Mouse (Mus musculus) gastrocnemius, postnatal 10 days (tissue): Measurements from ENCODE around the gene Zp1. TPM values are rescaled to one million over a fixed set of nuclear protein-coding genes. Genes with fewer than 3 reads are reported as not detected.

Experiments
- DNase-seq: peaks from one replicate; pipeline ENCODE4 v3.0.0; 2021; ENCODE audit warnings: mixed read lengths
- long read RNA-seq, 2 experiments: library from polyadenylated mRNA; stranded (forward); transcript quantifications; one replicate each; pipeline ENCODE4 v2.0.0; 2021
- total RNA-seq, 2 experiments: library from RNA; stranded (reverse); gene quantifications; 2 replicates each; pipeline ENCODE4 v1.2.3; 2021

Gene Zp1
- total RNA-seq: under 1 TPM in 1 of 2 experiments, not detected in 1; 0.23 TPM
- long read RNA-seq, experiment 1: 0 reads
- long read RNA-seq, experiment 2: 0 reads

- DNase-seq: no peak
Observed at GRCm38 (mm10) chr19:10920532-10920931, at the start of gene Zp1. Zp1 (minus strand) TSS chr19:10920632.

GRCm38 (mm10) chr19:10968578-10968977 lies 48.1 kb upstream of the Zp1 start:
- no peak for DNase-seq

- no peak for DNase-seq
Observed at GRCm38 (mm10) chr19:10965721-10966120, 45.3 kb upstream of the Zp1 start.

- DNase-seq: no peak
Observed at GRCm38 (mm10) chr19:10959978-10960346, 39.5 kb upstream of the Zp1 start.

DNA sequence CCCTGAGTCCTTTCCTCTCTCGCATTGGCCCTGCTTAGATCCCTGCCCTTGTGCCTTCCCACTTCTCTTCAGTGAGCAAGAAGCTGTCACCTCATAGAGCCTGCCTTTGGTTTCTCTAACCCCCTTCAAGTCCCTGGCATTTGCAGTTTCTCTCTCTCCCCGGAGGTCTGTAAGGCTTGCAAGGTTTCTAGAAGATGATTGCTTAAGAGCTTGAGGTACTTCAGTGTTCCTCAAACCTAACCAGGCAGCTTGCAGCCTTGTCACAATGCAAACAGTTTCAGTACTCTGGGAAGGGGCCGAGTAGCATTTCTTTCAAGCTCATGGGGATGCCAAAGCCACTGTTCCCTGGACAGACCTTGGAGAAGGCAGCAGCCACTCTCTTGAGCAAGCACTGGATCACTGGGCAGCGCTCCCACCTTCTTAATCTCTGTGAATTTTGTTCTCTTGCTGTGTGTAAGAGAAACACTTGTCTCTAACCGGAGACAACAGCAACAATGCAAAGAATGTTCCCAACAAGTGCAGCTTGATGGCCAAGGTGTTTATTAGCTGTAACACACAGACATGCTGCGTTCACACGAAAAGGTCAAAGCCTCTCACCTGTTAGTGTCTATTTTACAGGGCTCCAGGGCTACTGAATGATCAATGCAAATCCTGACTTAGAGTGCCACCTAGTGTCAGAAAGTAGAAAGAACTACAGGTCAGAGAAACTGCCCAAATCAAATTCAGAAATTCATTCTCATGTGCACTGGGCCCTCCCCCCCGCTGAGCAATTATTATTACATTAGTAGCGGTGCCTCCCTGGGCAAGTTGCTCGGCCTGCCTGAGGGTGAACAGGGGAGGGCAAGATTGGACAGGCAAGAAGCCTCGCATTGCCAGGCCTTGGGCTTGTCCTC lies 38.9 kb upstream of the Zp1 start:
- DNase-seq: peak; percentile 30

DNA sequence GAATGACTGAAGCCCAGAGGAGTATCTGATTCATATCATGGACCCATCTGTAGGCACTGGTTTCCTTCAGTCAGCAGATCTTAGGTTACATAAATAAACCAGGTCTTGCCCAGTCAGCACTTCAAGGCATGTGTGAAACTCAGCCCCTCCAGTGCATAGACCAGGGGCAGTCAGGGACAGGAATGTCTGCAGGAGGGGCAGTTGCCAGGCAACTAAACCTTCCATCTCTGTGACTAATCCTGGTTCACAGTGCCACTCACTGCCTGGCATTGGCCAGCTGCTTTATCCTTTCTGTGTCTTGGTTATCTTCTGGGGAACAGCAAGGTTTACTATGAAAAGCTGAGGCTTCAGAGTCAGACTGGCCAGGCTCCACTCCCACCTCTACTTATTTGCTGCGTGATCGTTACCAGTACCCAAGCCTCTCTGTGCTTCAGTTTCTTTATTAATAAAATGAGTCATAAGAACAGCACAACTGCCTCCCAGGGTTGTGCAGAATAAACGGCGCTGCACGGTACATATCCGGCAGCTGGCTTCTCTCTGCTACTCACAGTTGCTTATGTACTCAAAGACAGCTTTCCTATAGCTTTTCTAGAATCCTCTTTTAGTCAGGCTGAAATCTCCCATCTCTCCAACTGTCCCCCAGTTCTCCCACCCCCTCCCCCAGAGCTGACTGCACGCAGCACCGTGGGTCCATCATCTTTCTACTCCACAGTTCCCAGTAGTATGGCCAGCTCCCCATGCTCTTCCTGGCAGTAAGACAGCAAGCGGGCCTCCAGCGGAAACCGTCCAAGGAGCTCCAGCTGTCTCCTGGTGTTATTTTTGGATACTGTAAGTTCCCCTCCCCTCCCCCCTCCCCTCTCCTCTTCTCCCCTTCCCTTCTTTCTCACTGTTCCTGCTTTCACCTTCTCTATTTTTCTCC lies 31.8 kb upstream of the Zp1 start:
- peak; percentile 60 for DNase-seq

DNA sequence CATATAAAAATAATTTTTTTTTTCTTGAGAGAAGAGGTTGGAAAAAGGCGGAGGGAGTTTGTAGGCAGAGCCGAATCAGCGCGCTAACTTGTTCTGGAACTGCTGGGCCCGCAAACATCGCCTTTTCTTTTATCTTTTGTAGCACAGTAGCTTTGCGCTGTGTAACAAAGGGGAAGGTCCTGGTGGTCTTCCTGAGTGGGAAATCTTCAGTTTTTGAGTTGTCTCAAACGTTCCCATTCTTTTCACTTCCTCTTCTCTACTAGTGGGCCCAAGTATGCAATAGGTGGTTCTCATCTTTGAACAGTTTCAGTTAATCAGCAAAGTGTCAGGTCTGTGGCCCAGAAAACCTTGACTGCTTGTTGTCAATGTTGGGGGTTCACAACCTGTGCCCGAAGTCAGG lies 29.1 kb upstream of the Zp1 start:
- no peak for DNase-seq

DNA sequence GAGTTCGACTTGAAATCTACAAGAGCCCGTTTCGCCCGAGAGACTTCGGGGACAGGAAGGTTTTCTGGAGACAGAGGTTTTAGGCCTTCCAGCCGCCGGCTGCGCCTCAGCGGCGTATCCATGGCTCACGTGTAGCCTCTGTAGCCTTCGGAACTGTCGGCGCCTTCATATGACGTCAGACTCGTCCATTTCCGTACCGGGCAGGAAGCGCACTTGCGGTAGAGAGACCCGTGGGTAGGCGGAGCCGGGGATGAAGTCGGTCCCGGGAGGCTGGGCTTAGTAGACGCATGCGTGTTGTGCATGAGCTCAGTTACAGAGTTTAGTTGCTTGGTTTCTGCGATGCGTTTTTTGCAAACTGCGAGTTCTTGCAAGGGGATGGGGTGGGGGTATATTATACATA lies 28.7 kb upstream of the Zp1 start, which contains the start of gene Ccdc86:
Gene Ccdc86, minus strand, starts transcription at position 155 of the 400 bp plus-strand sequence.
- peak; percentile 95 for DNase-seq

- no peak for DNase-seq
Observed at GRCm38 (mm10) chr19:10948416-10948815, 28.0 kb upstream of the Zp1 start.

GRCm38 (mm10) chr19:10947219-10947618 lies 26.8 kb upstream of the Zp1 start:
- no peak for DNase-seq

GRCm38 (mm10) chr19:10946506-10946905 lies 26.1 kb upstream of the Zp1 start:
- no peak for DNase-seq

DNA sequence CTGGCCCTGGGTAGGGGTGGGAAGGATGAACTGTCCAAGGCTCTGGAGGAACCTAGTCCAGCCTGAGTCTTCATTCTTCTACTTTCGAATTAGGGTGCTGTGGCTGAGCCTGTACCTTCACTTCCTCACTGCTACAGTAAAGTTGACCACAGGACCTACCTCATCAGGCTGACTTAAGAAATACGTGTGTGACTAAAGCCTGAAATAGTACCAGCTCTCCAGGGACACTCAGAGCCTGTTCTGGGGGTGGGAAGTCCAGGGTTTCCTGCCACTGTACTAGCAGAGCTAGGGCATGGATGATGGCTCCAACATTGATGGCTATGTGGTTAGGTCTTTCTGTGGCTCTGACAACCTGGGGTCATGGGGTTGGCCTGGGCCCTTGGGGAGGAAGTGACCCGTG lies 23.5 kb upstream of the Zp1 start:
- DNase-seq: no peak

- no peak for DNase-seq
Observed at GRCm38 (mm10) chr19:10940801-10941457, 20.5 kb upstream of the Zp1 start.

DNA sequence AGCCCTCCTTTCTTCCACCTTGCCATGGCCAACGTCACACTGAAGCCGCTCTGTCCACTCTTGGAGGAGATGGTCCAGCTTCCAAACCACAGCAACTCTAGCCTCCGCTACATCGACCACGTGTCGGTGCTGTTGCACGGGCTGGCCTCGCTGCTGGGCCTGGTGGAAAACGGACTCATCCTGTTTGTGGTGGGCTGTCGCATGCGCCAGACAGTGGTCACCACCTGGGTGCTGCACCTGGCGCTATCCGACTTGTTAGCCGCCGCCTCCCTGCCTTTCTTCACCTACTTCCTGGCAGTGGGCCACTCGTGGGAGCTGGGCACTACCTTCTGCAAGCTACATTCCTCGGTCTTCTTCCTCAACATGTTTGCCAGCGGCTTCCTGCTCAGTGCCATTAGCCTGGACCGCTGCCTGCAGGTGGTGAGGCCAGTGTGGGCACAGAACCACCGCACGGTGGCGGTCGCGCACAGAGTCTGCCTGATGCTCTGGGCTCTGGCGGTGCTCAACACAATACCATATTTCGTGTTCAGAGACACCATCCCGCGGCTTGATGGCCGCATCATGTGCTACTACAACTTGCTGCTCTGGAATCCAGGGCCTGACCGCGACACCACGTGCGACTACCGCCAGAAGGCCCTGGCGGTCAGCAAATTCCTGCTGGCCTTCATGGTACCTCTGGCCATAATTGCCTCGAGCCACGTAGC lies 19.8 kb upstream of the Zp1 start:
- peak; percentile 57 for DNase-seq

GRCm38 (mm10) chr19:10938771-10939170 lies 18.3 kb upstream of the Zp1 start:
- DNase-seq: no peak

DNA sequence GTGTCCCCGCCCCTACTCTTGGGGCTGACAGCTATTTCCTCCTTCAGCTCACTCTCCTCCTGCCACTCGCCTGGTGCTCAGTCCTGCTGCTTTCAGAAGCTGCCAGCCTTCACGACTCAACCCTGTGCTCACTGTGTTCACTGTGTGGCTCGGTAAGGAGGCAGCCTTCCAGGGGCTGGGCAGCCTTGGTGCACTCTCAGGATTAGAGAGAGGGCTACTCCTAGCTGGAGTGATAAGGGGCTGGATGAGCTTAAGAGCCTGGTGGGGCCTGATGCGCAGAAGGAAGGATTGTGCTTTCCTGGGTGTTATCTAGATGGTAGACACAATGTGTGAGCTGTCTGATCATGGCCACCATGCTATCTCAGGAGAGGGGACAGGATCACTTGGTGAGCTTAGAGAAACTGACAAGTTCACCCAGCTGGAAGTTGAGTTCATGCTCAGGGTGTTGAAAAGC lies 16.7 kb upstream of the Zp1 start, which contains the start of gene Ptgdr2:
Gene Ptgdr2, plus strand, starts transcription at position 51 of the 454 bp plus-strand sequence.
- no peak for DNase-seq

DNA sequence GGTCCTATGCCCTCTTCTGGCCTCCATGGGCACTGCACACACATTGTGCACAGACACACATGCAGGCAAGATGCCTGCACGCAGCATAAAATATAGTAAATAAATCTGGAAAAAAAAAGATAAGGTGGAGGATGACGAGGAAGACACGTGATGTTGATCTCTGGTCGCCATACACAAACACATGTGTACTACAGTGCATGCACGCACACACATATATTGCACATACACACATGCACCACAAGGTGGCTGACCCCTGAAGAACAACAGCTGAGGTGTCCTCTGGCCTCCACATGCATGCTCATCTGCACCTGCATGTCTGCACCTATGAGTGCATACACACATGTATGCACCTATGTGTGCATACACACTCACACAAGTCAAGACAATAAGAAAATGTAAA lies 15.6 kb upstream of the Zp1 start:
- no peak for DNase-seq

DNA sequence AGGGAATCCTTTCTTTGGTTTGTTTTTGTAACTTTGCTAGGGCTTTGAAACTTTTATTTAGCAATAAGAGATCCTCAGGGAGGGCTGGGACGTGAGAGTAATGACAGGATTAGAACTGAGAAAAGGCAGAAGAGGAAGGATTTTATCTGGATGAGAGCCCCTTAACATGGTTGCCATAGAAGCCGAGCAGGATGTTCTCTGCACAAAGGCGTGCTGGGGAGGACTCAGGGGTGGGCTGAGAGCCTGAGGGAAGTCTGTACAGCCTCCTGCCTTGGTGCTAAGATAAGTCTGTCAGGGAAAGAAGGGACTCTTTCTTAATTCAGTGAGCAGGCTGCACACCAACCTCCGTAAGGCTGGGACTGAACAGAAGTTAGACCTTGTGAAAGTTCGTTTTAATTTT lies 14.6 kb upstream of the Zp1 start:
- no peak for DNase-seq

GRCm38 (mm10) chr19:10930641-10931040 lies 10.2 kb upstream of the Zp1 start:
- DNase-seq: no peak

GRCm38 (mm10) chr19:10926666-10927065 lies 6.2 kb upstream of the Zp1 start:
- DNase-seq: no peak

GRCm38 (mm10) chr19:10926123-10926621 lies 5.7 kb upstream of the Zp1 start:
- no peak for DNase-seq
